Mouse (Mus musculus) cortical plate, adult 2 months (tissue): ENCODE measurements around the gene Padi2.

Source experiments
- CTCF ChIP-seq: fragments of 200-500 bp; IDR thresholded peaks from 2 replicates; pipeline ENCODE4 v1.5.1; 2011; ENCODE audit warnings: mild to moderate bottlenecking, control low read depth, low read length; ENCODE audit not compliant: insufficient read depth; ENCODE audit errors: extremely low read depth
- POLR2A ChIP-seq: fragments of 200-500 bp; IDR thresholded peaks from 2 replicates; pipeline ENCODE4 v1.6.1; 2011; ENCODE audit warnings: mild to moderate bottlenecking, low read length, control low read depth; ENCODE audit not compliant: insufficient read depth; ENCODE audit errors: extremely low read depth

GRCm38 (mm10) chr4:140958319-140958718 lies 52.2 kb downstream of the Padi2 start:
- TF ChIP-seq POLR2A (no peak), CTCF (no peak)
